In the genomic region with DNA sequence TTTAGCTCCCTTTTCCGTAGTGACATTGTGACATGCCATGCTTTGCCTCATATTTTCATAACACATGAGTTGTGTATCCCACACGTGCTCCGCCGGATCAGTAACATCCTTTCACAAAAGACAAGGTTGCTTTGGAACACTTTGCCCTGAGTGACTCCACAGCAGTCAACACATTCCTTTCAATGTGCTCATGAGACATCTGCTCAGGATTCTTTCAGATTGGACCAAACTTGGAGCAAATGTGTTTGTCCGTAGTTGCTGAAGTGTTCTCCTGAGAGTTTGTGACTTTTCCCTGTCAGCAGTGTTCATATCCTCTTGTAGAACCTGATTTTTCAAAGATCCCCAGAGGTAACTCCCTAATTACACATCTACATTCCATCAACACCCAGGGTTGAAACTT, we compare ENCODE assay signal across 18 mouse cellular contexts.
DNase-seq lines count a peak whose midpoint lies in the region; ATAC-seq and TF ChIP-seq lines count a peak whose summit lies in the region.
"Had no signal": no experiment of that assay in that cellular context is flagged by ENCODE, and none has a peak within 500 bp of the region (broad histone marks: within the 10 kb centered on the region; RNA-seq: fewer than 3 reads in every experiment).

No protein-coding gene starts in this region.

- ATAC-seq in lung, postnatal 0 days: peak; percentile 94
- ATAC-seq: hindbrain, embryonic 16.5 days; Patski had no signal

- H3K4me2 ChIP-seq in lung, postnatal 0 days (replicated peaks; ENCODE audit: low read depth, low read length): no peak overlapping the region
- H3K4me2 ChIP-seq: heart, embryonic 15.5 days; neural tube, embryonic 13.5 days; stomach, embryonic 15.5 days had no signal

- no peak overlapping the region for H3K27ac ChIP-seq in lung, postnatal 0 days (ENCODE audit: low read length)
- H3K27ac ChIP-seq: heart, embryonic 15.5 days; layer of hippocampus, adult 2 months; liver, embryonic 14.5 days; neural tube, embryonic 13.5 days; stomach, embryonic 15.5 days had no signal

- H3K9ac ChIP-seq in lung, postnatal 0 days (replicated peaks; ENCODE audit: low read depth): no peak overlapping the region
- H3K9ac ChIP-seq: heart, embryonic 15.5 days; liver, embryonic 14.5 days; neural tube, embryonic 13.5 days; stomach, embryonic 15.5 days had no signal

- H3K4me1 ChIP-seq in lung, postnatal 0 days (ENCODE audit: insufficient read depth, low read depth, low read length): no peaks in the 10 kb centered on the region
- H3K4me1 ChIP-seq: heart, embryonic 15.5 days; megakaryocyte, embryonic 14.5 days; neural tube, embryonic 13.5 days; stomach, embryonic 15.5 days had no signal

- H3K27me3 ChIP-seq in lung, postnatal 0 days (replicated peaks; ENCODE audit: insufficient read depth, low read length): no peaks in the 10 kb centered on the region
- H3K27me3 ChIP-seq: heart, embryonic 15.5 days; megakaryocyte, embryonic 14.5 days; neural tube, embryonic 13.5 days; Patski; stomach, embryonic 15.5 days had no signal

- H3K4me3 ChIP-seq in lung, postnatal 0 days (ENCODE audit: low read depth, low read length): no peak overlapping the region
- H3K4me3 ChIP-seq: heart, embryonic 15.5 days; layer of hippocampus, adult 2 months; megakaryocyte, embryonic 14.5 days; neural tube, embryonic 13.5 days; stomach, embryonic 15.5 days had no signal

- 65% methylated on average over 5 of the region's 5 CpGs for WGBS in lung, postnatal 0 days

- no peaks in the 10 kb centered on the region for H3K36me3 ChIP-seq in lung, postnatal 0 days (ENCODE audit: insufficient read depth, low read length)
- H3K36me3 ChIP-seq: heart, embryonic 15.5 days; neural tube, embryonic 13.5 days; stomach, embryonic 15.5 days had no signal

- H3K9me3 ChIP-seq in lung, postnatal 0 days (ENCODE audit: low read length): no peaks in the 10 kb centered on the region
- H3K9me3 ChIP-seq: heart, embryonic 15.5 days; megakaryocyte, embryonic 14.5 days; neural tube, embryonic 13.5 days; stomach, embryonic 15.5 days had no signal

- TF ChIP-seq CTCF in lung, postnatal 0 days (IDR thresholded peaks at IDR 0.05): no peak

- DNase-seq in gastrocnemius, adult 18-20 months (ENCODE audit: low spot score): peak; percentile 56
- no peak for DNase-seq in gastrocnemius, postnatal 10 days
- peak; percentile 3 for DNase-seq in urinary bladder, postnatal 14 days (ENCODE audit: low spot score)
- no peak for DNase-seq in urinary bladder, adult 2 months (ENCODE audit: low spot score)
- DNase-seq in lung, postnatal 0 days (ENCODE audit: low spot score): peak; percentile 88
- DNase-seq in kidney, adult 18-20 months: no peak
- no peak for DNase-seq in retina, postnatal 1 day
- DNase-seq: cerebellum, postnatal 25 days; kidney, adult 8-10 months; thymus, postnatal 14 days had no signal

- TF ChIP-seq EP300 in lung, postnatal 0 days (IDR thresholded peaks at IDR 0.05): peak; percentile 65; the same call in 1 of the 2 replicates

Comparison
In these comparisons a context has a peak if more than half of its experiments do, and no peak if none do; other contexts are left out.
1. DNase-seq: peak in gastrocnemius, adult 18-20 months (single experiment), urinary bladder, postnatal 14 days (single experiment) and lung, postnatal 0 days (single experiment); none in gastrocnemius, postnatal 10 days (single experiment), urinary bladder, adult 2 months (single experiment), kidney, adult 18-20 months (single experiment) and retina, postnatal 1 day (single experiment).